ENCODE assay signal across 7 mouse cellular contexts in the genomic region with DNA sequence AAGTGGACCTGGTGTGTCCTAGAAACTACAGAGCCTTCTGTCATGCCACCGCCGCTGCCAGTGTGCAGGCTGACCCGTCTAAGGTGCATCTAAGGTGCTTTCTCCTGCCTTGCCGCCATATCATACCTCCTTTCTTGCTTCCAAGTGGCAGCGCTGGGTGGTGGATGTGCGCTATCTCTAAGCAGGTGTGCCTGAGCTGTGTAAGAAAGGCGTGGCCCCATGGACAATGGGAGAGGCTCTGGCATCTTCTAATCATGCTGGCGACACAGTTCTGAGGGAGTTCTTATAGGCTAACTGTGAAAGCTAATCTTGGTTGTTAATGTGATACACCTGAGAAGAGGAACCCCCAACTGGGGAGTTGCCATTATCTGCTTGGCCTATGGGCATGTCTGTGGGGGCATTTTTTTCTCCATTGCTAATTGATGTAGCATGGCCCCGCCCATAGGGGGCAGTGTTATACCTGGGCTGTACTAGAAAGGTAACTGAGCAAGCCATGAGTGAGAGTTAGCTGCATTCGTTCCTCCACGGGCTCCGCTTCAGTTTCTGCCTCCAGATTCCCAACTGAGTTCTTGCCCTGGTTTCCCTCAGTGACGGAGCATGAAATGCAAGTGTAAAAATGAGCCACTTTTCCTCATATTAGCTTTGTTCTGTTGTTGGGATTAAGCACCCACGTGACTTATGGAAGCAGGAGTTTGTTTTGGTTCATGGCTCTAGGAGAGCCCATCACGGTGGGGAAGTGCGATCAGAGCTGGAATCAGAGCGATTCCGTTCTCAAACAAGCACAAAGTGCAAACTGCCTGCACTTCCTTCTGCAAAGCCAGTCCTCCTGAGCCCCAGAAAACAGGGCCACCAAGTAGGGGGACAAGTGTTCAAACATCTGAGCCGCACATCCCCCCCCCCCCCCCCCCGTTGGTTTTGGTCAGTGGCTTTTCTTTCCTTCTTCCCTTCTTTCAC. TPM values are rescaled to one million over a fixed set of nuclear protein-coding genes. Genes with fewer than 3 reads are reported as not detected.
DNase-seq lines count a peak whose midpoint lies in the region; ATAC-seq and TF ChIP-seq lines count a peak whose summit lies in the region.

No protein-coding gene starts in this region.

- DNase-seq in A20 (ENCODE audit: low read depth, low spot score): peak; percentile 77
- DNase-seq in embryonic facial prominence, embryonic 11.5 days (ENCODE audit: low spot score): peak; percentile 63
- DNase-seq in retina, postnatal 1 day: peak; percentile 44
- DNase-seq in cerebellum, adult 8-10 months: no peak

- no peak overlapping the region for H3K4me3 ChIP-seq in ES-Bruce4 (ENCODE audit: low read depth, low read length)
- no peak overlapping the region for H3K4me3 ChIP-seq in embryonic facial prominence, embryonic 11.5 days (ENCODE audit: low read depth, low read length)
- no peak overlapping the region for H3K4me3 ChIP-seq in hindbrain, embryonic 15.5 days
- H3K4me3 ChIP-seq in liver, embryonic 15.5 days (replicated peaks): no peak overlapping the region; the same call in 1 of the 2 replicates

- no peak for TF ChIP-seq POLR2A in ES-Bruce4 (IDR thresholded peaks at IDR 0.05; ENCODE audit: insufficient read depth, low read length)

- no peaks in the 10 kb centered on the region for H3K4me1 ChIP-seq in ES-Bruce4 (ENCODE audit: control insufficient read depth, insufficient read depth, low read length)
- H3K4me1 ChIP-seq in embryonic facial prominence, embryonic 11.5 days (ENCODE audit: control insufficient read depth, insufficient read depth, low read length): no peaks in the 10 kb centered on the region
- peaks cover under 1% of the 10 kb centered on the region; the same call in 1 of the 2 replicates for H3K4me1 ChIP-seq in hindbrain, embryonic 15.5 days (replicated peaks)
- H3K4me1 ChIP-seq in liver, embryonic 15.5 days (replicated peaks): no peaks in the 10 kb centered on the region; the same call in 1 of the 2 replicates

- TF ChIP-seq CTCF in ES-Bruce4 (IDR thresholded peaks at IDR 0.05; ENCODE audit: low read depth, low read length): peak; percentile 44

- H3K9me3 ChIP-seq in ES-Bruce4 (replicated peaks; ENCODE audit: control insufficient read depth, insufficient read depth, low read length, poor library complexity, severe bottlenecking): no peaks in the 10 kb centered on the region
- no peaks in the 10 kb centered on the region for H3K9me3 ChIP-seq in embryonic facial prominence, embryonic 11.5 days (replicated peaks; ENCODE audit: control insufficient read depth, low read length)
- H3K9me3 ChIP-seq in hindbrain, embryonic 15.5 days: no peaks in the 10 kb centered on the region
- H3K9me3 ChIP-seq in liver, embryonic 15.5 days (replicated peaks): no peaks in the 10 kb centered on the region

- no peaks in the 10 kb centered on the region for H3K36me3 ChIP-seq in ES-Bruce4 (ENCODE audit: control insufficient read depth, insufficient read depth, low read length, poor library complexity, severe bottlenecking)
- H3K36me3 ChIP-seq in embryonic facial prominence, embryonic 11.5 days (replicated peaks; ENCODE audit: control insufficient read depth, insufficient read depth, low read depth, low read length): no peaks in the 10 kb centered on the region
- H3K36me3 ChIP-seq in hindbrain, embryonic 15.5 days: no peaks in the 10 kb centered on the region
- H3K36me3 ChIP-seq in liver, embryonic 15.5 days (replicated peaks): no peaks in the 10 kb centered on the region

- ATAC-seq in embryonic facial prominence, embryonic 11.5 days (replicated peaks; ENCODE audit: insufficient number of reproducible peaks, low FRiP score, low TSS enrichment, low read depth): no peak
- ATAC-seq in hindbrain, embryonic 15.5 days (ENCODE audit: low FRiP score, low read depth): peak; percentile 19; the same call in 1 of the 2 replicates
- ATAC-seq in liver, embryonic 15.5 days (ENCODE audit: insufficient read depth): no peak

- 0 out of 2 replicates have a peak overlapping the region, but pooled peaks have one; percentile 6 for H3K4me2 ChIP-seq in embryonic facial prominence, embryonic 11.5 days (ENCODE audit: low read depth, low read length)
- no peak overlapping the region; the same call in 1 of the 2 replicates for H3K4me2 ChIP-seq in hindbrain, embryonic 15.5 days
- peak overlapping the region; percentile 29; the same call in 1 of the 2 replicates for H3K4me2 ChIP-seq in liver, embryonic 15.5 days

- H3K9ac ChIP-seq in ES-Bruce4 (ENCODE audit: low read depth, poor library complexity, severe bottlenecking): no peak overlapping the region
- H3K9ac ChIP-seq in embryonic facial prominence, embryonic 11.5 days (replicated peaks; ENCODE audit: low read length): no peak overlapping the region
- H3K9ac ChIP-seq in hindbrain, embryonic 15.5 days: no peak overlapping the region
- no peak overlapping the region for H3K9ac ChIP-seq in liver, embryonic 15.5 days

- H3K27ac ChIP-seq in ES-Bruce4 (ENCODE audit: insufficient read depth, low read length): no peak overlapping the region
- no peak overlapping the region for H3K27ac ChIP-seq in embryonic facial prominence, embryonic 11.5 days (replicated peaks; ENCODE audit: low read depth, low read length)
- H3K27ac ChIP-seq in hindbrain, embryonic 15.5 days (replicated peaks): no peak overlapping the region
- no peak overlapping the region for H3K27ac ChIP-seq in liver, embryonic 15.5 days (replicated peaks)

- WGBS in embryonic facial prominence, embryonic 11.5 days: 47% methylated on average over 20 of the region's 20 CpGs
- 56% methylated on average over 20 of the region's 20 CpGs for WGBS in hindbrain, embryonic 15.5 days
- 41% methylated on average over 20 of the region's 20 CpGs for whole genome bisulfite sequencing in liver, embryonic 15.5 days (ENCODE audit: insufficient replicate concordance)

- TF ChIP-seq EP300 in ES-Bruce4 (IDR thresholded peaks at IDR 0.05; ENCODE audit: insufficient read depth, low read depth, low read length): no peak

- H3K27me3 ChIP-seq in ES-Bruce4 (ENCODE audit: control insufficient read depth, insufficient read depth, low read length, poor library complexity, severe bottlenecking): no peaks in the 10 kb centered on the region
- H3K27me3 ChIP-seq in embryonic facial prominence, embryonic 11.5 days (ENCODE audit: control insufficient read depth, insufficient read depth, low read length): no peaks in the 10 kb centered on the region
- no peaks in the 10 kb centered on the region for H3K27me3 ChIP-seq in hindbrain, embryonic 15.5 days
- H3K27me3 ChIP-seq in liver, embryonic 15.5 days: no peaks in the 10 kb centered on the region

RNA-seq across cellular contexts. Expression of a gene that starts 31.2 kb away (rescaled TPM):
- 14.9 and 15.9 TPM in 2 replicates for polyA plus RNA-seq in ES-Bruce4 (2011; ENCODE audit: insufficient read depth, insufficient read length, low read depth, missing spikeins)
- 2.3 and 3.1 TPM in 2 replicates for polyA plus RNA-seq in embryonic facial prominence, embryonic 11.5 days (2014; fragmentation: Nextera tagmentation; extraction: Ambion mirVana)
- 2.3 and 2.5 TPM in 2 replicates for polyA plus RNA-seq in hindbrain, embryonic 15.5 days (2015; fragmentation: Nextera tagmentation; extraction: Ambion mirVana)
- 1.2 and 1.6 TPM in 2 replicates for polyA plus RNA-seq in liver, embryonic 15.5 days (2015; fragmentation: Nextera tagmentation; extraction: Ambion mirVana)
